Mouse (Mus musculus) lung, postnatal 0 days (tissue): ENCODE measurements at regions not wholly inside any gene's neighbourhood (a gene's known extent, or its start where the extent isn't known, plus 50 kb on each side); places are given as distances from the start of the nearest gene placed in this dataset.
A peak's percentile ranks its signal among the peaks of the same experiment; 100 is the strongest.

Experiments
- CTCF ChIP-seq: IDR thresholded peaks from 2 replicates; pipeline ENCODE4 v1.5.1; 2016; ENCODE audit warnings: antibody characterized with exemption, mild to moderate bottlenecking
- EP300 ChIP-seq: IDR thresholded peaks from 2 replicates; pipeline ENCODE4 v1.6.1; 2016; ENCODE audit warnings: antibody characterized with exemption, mild to moderate bottlenecking, control low read depth

- TF ChIP-seq EP300 (no peak), CTCF (peak; percentile 68)
Measured at GRCm38 (mm10) chr10:66574846-66575535, 520.9 kb upstream of the Jmjd1c start.
